16 mouse cellular contexts compared by ENCODE assay signal in the genomic region with DNA sequence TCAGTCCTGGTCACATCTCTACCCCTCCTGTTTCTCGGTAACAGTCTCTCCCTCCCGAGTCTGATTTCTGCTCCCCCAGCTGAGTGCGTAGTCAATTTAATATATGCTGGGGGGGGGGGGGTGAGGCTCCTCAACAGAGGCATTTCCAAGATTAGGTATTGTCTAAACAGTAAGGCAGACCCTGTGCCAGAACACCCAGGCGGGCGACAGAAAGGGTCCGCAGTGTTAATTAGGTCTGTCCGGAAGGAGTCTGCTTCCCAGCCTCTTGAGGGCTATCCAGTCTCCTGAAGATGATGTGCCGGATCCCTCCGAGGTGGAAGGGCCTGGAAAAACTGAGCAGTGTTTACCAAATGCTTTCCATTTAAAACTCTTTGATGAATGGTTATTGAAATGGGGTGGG. TPM values are rescaled to one million over a fixed set of nuclear protein-coding genes. Genes with fewer than 3 reads are reported as not detected.
DNase-seq lines count a peak whose midpoint lies in the region; ATAC-seq and TF ChIP-seq lines count a peak whose summit lies in the region.
"Had no signal": no experiment of that assay in that cellular context is flagged by ENCODE, and none has a peak within 500 bp of the region (broad histone marks: within the 10 kb centered on the region; RNA-seq: fewer than 3 reads in every experiment).

No protein-coding gene starts in this region.

- ATAC-seq in hindbrain, embryonic 11.5 days (ENCODE audit: low FRiP score), result peak; percentile 27; the same call in 1 of the 2 replicates
- no peak for ATAC-seq in hindbrain, postnatal 0 days
- ATAC-seq in midbrain, embryonic 14.5 days (ENCODE audit: low FRiP score, low TSS enrichment), result no peak
- no peak for ATAC-seq in midbrain, embryonic 16.5 days
- ATAC-seq in forebrain, embryonic 15.5 days (replicated peaks), result 0 out of 2 replicates have a peak, but pooled peaks have one; percentile 48
- ATAC-seq in limb, embryonic 13.5 days (ENCODE audit: low FRiP score, low read depth), result peak; percentile 48; the same call in 1 of the 2 replicates
- ATAC-seq: intestine, postnatal 0 days had no signal

- no peak overlapping the region for H3K4me2 ChIP-seq in hindbrain, embryonic 11.5 days (replicated peaks; ENCODE audit: low read depth, low read length)
- H3K4me2 ChIP-seq in hindbrain, postnatal 0 days (ENCODE audit: low read depth, low read length), result no peak overlapping the region
- H3K4me2 ChIP-seq in midbrain, embryonic 14.5 days (ENCODE audit: low read length), result no peak overlapping the region
- no peak overlapping the region for H3K4me2 ChIP-seq in midbrain, embryonic 16.5 days (ENCODE audit: low read length)
- H3K4me2 ChIP-seq in forebrain, embryonic 15.5 days (replicated peaks), result no peak overlapping the region
- H3K4me2 ChIP-seq in limb, embryonic 13.5 days (replicated peaks), result no peak overlapping the region
- H3K4me2 ChIP-seq: hindbrain, embryonic 13.5 days; limb, embryonic 15.5 days had no signal

- no peak for DNase-seq in hindbrain, embryonic 11.5 days (ENCODE audit: low spot score)
- no peak for DNase-seq in hindbrain, postnatal 0 days (ENCODE audit: low spot score)
- peak; percentile 7 for DNase-seq in midbrain, embryonic 14.5 days
- DNase-seq in Muller cell, postnatal 12 days (ENCODE audit: inconsistent ontology term), result no peak
- DNase-seq: adrenal gland, postnatal 25 days; heart, adult 2 months; retina, postnatal 1 day; thymus, adult 18-20 months had no signal

- no peaks in the 10 kb centered on the region for H3K9me3 ChIP-seq in hindbrain, embryonic 11.5 days (ENCODE audit: control insufficient read depth, low read length)
- no peaks in the 10 kb centered on the region for H3K9me3 ChIP-seq in hindbrain, postnatal 0 days (ENCODE audit: low read length)
- H3K9me3 ChIP-seq in midbrain, embryonic 14.5 days (ENCODE audit: control insufficient read depth, low read length), result no peaks in the 10 kb centered on the region
- no peaks in the 10 kb centered on the region for H3K9me3 ChIP-seq in midbrain, embryonic 16.5 days (replicated peaks; ENCODE audit: control insufficient read depth, low read length, poor library complexity, severe bottlenecking)
- H3K9me3 ChIP-seq in forebrain, embryonic 15.5 days, result no peaks in the 10 kb centered on the region
- no peaks in the 10 kb centered on the region for H3K9me3 ChIP-seq in limb, embryonic 13.5 days
- H3K9me3 ChIP-seq: hindbrain, embryonic 13.5 days; limb, embryonic 15.5 days had no signal

- TF ChIP-seq CTCF in hindbrain, postnatal 0 days (IDR thresholded peaks at IDR 0.05; ENCODE audit: low read depth), result no peak

- no peaks in the 10 kb centered on the region for H3K27me3 ChIP-seq in hindbrain, embryonic 11.5 days (ENCODE audit: control insufficient read depth, insufficient read depth, low read length)
- H3K27me3 ChIP-seq in hindbrain, postnatal 0 days (ENCODE audit: insufficient read depth, low read length), result no peaks in the 10 kb centered on the region
- H3K27me3 ChIP-seq in midbrain, embryonic 14.5 days (ENCODE audit: control insufficient read depth, insufficient read depth, low read length), result no peaks in the 10 kb centered on the region
- no peaks in the 10 kb centered on the region for H3K27me3 ChIP-seq in midbrain, embryonic 16.5 days (ENCODE audit: control insufficient read depth, insufficient read depth, low read depth, low read length)
- no peaks in the 10 kb centered on the region for H3K27me3 ChIP-seq in forebrain, embryonic 15.5 days
- H3K27me3 ChIP-seq in limb, embryonic 13.5 days, result no peaks in the 10 kb centered on the region
- H3K27me3 ChIP-seq: hindbrain, embryonic 13.5 days; limb, embryonic 15.5 days had no signal

- WGBS in hindbrain, embryonic 11.5 days, result 71% methylated on average over 9 of the region's 9 CpGs
- 32% methylated on average over 9 of the region's 9 CpGs for WGBS in hindbrain, postnatal 0 days
- WGBS in midbrain, embryonic 14.5 days, result 48% methylated on average over 9 of the region's 9 CpGs
- 43% methylated on average over 9 of the region's 9 CpGs for WGBS in midbrain, embryonic 16.5 days
- 18% methylated on average over 9 of the region's 9 CpGs for whole genome bisulfite sequencing in forebrain, embryonic 15.5 days
- WGBS in limb, embryonic 13.5 days, result 33% methylated on average over 9 of the region's 9 CpGs

- H3K36me3 ChIP-seq in hindbrain, embryonic 11.5 days (ENCODE audit: control insufficient read depth, insufficient read depth, low read length), result no peaks in the 10 kb centered on the region
- no peaks in the 10 kb centered on the region for H3K36me3 ChIP-seq in hindbrain, postnatal 0 days (ENCODE audit: insufficient read depth, low read length)
- H3K36me3 ChIP-seq in midbrain, embryonic 14.5 days (ENCODE audit: control insufficient read depth, insufficient read depth, low read length), result no peaks in the 10 kb centered on the region
- no peaks in the 10 kb centered on the region for H3K36me3 ChIP-seq in midbrain, embryonic 16.5 days (ENCODE audit: control insufficient read depth, insufficient read depth, low read length)
- H3K36me3 ChIP-seq in forebrain, embryonic 15.5 days, result no peaks in the 10 kb centered on the region
- H3K36me3 ChIP-seq in limb, embryonic 13.5 days, result no peaks in the 10 kb centered on the region
- H3K36me3 ChIP-seq: hindbrain, embryonic 13.5 days; limb, embryonic 15.5 days had no signal

- H3K9ac ChIP-seq in hindbrain, embryonic 11.5 days (ENCODE audit: low read depth, low read length), result no peak overlapping the region
- H3K9ac ChIP-seq in hindbrain, postnatal 0 days (replicated peaks; ENCODE audit: low read length), result no peak overlapping the region
- no peak overlapping the region for H3K9ac ChIP-seq in midbrain, embryonic 14.5 days (replicated peaks; ENCODE audit: low read length)
- H3K9ac ChIP-seq in midbrain, embryonic 16.5 days (ENCODE audit: low read depth, low read length), result no peak overlapping the region
- no peak overlapping the region for H3K9ac ChIP-seq in forebrain, embryonic 15.5 days (replicated peaks)
- H3K9ac ChIP-seq in limb, embryonic 13.5 days, result no peak overlapping the region
- H3K9ac ChIP-seq: hindbrain, embryonic 13.5 days; limb, embryonic 15.5 days had no signal

- no peaks in the 10 kb centered on the region for H3K4me1 ChIP-seq in hindbrain, embryonic 11.5 days (replicated peaks; ENCODE audit: control insufficient read depth, insufficient read depth, low read length)
- H3K4me1 ChIP-seq in hindbrain, postnatal 0 days (ENCODE audit: insufficient read depth, low read length), result no peaks in the 10 kb centered on the region
- H3K4me1 ChIP-seq in midbrain, embryonic 14.5 days (ENCODE audit: control insufficient read depth, insufficient read depth, low read length), result no peaks in the 10 kb centered on the region
- no peaks in the 10 kb centered on the region for H3K4me1 ChIP-seq in midbrain, embryonic 16.5 days (ENCODE audit: control insufficient read depth, insufficient read depth, low read length)
- H3K4me1 ChIP-seq in forebrain, embryonic 15.5 days, result no peaks in the 10 kb centered on the region
- H3K4me1 ChIP-seq in limb, embryonic 13.5 days, result peaks cover 10% of the 10 kb centered on the region; the same call in 1 of the 2 replicates
- H3K4me1 ChIP-seq: limb, embryonic 15.5 days had no signal

- H3K27ac ChIP-seq in hindbrain, embryonic 11.5 days (ENCODE audit: low read depth, low read length), result no peak overlapping the region
- H3K27ac ChIP-seq in hindbrain, postnatal 0 days, result no peak overlapping the region
- H3K27ac ChIP-seq in midbrain, embryonic 14.5 days (replicated peaks; ENCODE audit: low read depth, low read length), result no peak overlapping the region
- no peak overlapping the region for H3K27ac ChIP-seq in midbrain, embryonic 16.5 days (ENCODE audit: low read length)
- H3K27ac ChIP-seq in forebrain, embryonic 15.5 days (replicated peaks), result no peak overlapping the region
- H3K27ac ChIP-seq in limb, embryonic 13.5 days, result no peak overlapping the region
- H3K27ac ChIP-seq: heart, adult 2 months; hindbrain, embryonic 13.5 days; kidney, postnatal 0 days; left cerebral cortex, adult 2 months; limb, embryonic 15.5 days had no signal

- H3K4me3 ChIP-seq in hindbrain, embryonic 11.5 days (ENCODE audit: low read depth, low read length), result no peak overlapping the region
- no peak overlapping the region for H3K4me3 ChIP-seq in hindbrain, postnatal 0 days (ENCODE audit: low read length)
- no peak overlapping the region for H3K4me3 ChIP-seq in midbrain, embryonic 14.5 days (replicated peaks; ENCODE audit: low read depth, low read length)
- no peak overlapping the region for H3K4me3 ChIP-seq in midbrain, embryonic 16.5 days (ENCODE audit: low read depth, low read length)
- H3K4me3 ChIP-seq in forebrain, embryonic 15.5 days, result no peak overlapping the region
- H3K4me3 ChIP-seq in limb, embryonic 13.5 days, result no peak overlapping the region
- H3K4me3 ChIP-seq: heart, adult 2 months; hindbrain, embryonic 13.5 days; left cerebral cortex, adult 2 months; limb, embryonic 15.5 days had no signal

RNA-seq across cellular contexts. Expression of a gene that starts 35.4 kb away (rescaled TPM):
- polyA plus RNA-seq in hindbrain, embryonic 11.5 days (2014; fragmentation: Nextera tagmentation; extraction: Ambion mirVana), result 4.3 and 6.8 TPM in 2 replicates
- 17.0 and 19.9 TPM in 2 replicates for total RNA-seq in hindbrain, postnatal 0 days (2014; rRNA removed)
- polyA plus RNA-seq in hindbrain, postnatal 0 days (2015; fragmentation: Nextera tagmentation; extraction: Ambion mirVana), result 3.6 and 3.9 TPM in 2 replicates
- 6.7 and 8.4 TPM in 2 replicates for polyA plus RNA-seq in midbrain, embryonic 14.5 days (2014; fragmentation: Nextera tagmentation; extraction: Ambion mirVana)
- 3.7 and 4.3 TPM in 2 replicates for polyA plus RNA-seq in midbrain, embryonic 16.5 days (2015; fragmentation: Nextera tagmentation; extraction: Ambion mirVana)
- 4.2 and 4.5 TPM in 2 replicates for polyA plus RNA-seq in forebrain, embryonic 15.5 days (2015; fragmentation: Nextera tagmentation; extraction: Ambion mirVana)
- polyA plus RNA-seq in limb, embryonic 13.5 days (2015; fragmentation: Nextera tagmentation; extraction: Ambion mirVana), result 5.1 TPM in 2 replicates

Comparison
In these comparisons a context has a peak if more than half of its experiments do, and no peak if none do; other contexts are left out.
1. ATAC-seq: peak in hindbrain, embryonic 11.5 days (single experiment), forebrain, embryonic 15.5 days (single experiment) and limb, embryonic 13.5 days (single experiment); none in hindbrain, postnatal 0 days (single experiment), midbrain, embryonic 14.5 days (single experiment) and midbrain, embryonic 16.5 days (single experiment).